In genomic region chr17:55944866-55945682, GRCm38 (mm10) we compare ENCODE assay signal across 8 mouse cellular contexts. TPM values are rescaled to one million over a fixed set of nuclear protein-coding genes. Genes with fewer than 3 reads are reported as not detected.
DNase-seq lines count a peak whose midpoint lies in the region; ATAC-seq lines count a peak whose summit lies in the region.
"Not testable (repeated sequence)": the region's sequence is repeated elsewhere in the genome, so short reads cannot be mapped to it uniquely, and the experiment has no call there.

No protein-coding gene starts in this region.

- WGBS in hindbrain, embryonic 13.5 days, result under 1% methylated on average over 56 of the region's 56 CpGs

- H3K9ac ChIP-seq in hindbrain, embryonic 13.5 days, result peak overlapping the region; percentile 75

- peak; percentile 84 for DNase-seq in Muller cell, postnatal 12 days (ENCODE audit: inconsistent ontology term)
- DNase-seq in cerebellum, postnatal 10 days, result peak; percentile 93 to 95
- DNase-seq in frontal cortex, postnatal 14 days (ENCODE audit: low spot score in 2 of 2), result peak; percentile 92
- peak; percentile 92 to 93 for DNase-seq in layer of hippocampus, postnatal 36 days
- peak; percentile 96 for DNase-seq in lung, postnatal 25 days (ENCODE audit: low spot score)
- DNase-seq in retina, adult 2 months (ENCODE audit: low read depth, low spot score), result peak; percentile 68
- peak; percentile 76 to 82 for DNase-seq in thymus, postnatal 36 days

- H3K27ac ChIP-seq in hindbrain, embryonic 13.5 days, result peak overlapping the region; percentile 95

- H3K4me3 ChIP-seq in hindbrain, embryonic 13.5 days, result peak overlapping the region; percentile 51

- H3K36me3 ChIP-seq in hindbrain, embryonic 13.5 days, result peaks cover 10% of the 10 kb centered on the region

- H3K9me3 ChIP-seq in hindbrain, embryonic 13.5 days, result not testable (repeated sequence)

- ATAC-seq in hindbrain, embryonic 13.5 days (ENCODE audit: low FRiP score), result peak; percentile 99

- H3K4me2 ChIP-seq in hindbrain, embryonic 13.5 days, result peak overlapping the region; percentile 74

- not testable (repeated sequence) for H3K27me3 ChIP-seq in hindbrain, embryonic 13.5 days

- peaks cover 12% of the 10 kb centered on the region for H3K4me1 ChIP-seq in hindbrain, embryonic 13.5 days (replicated peaks)

RNA-seq across cellular contexts. Expression of gene Zfp119b, which starts 4.2 kb away (rescaled TPM):
- 8.2 and 8.7 TPM in 2 replicates for polyA plus RNA-seq in hindbrain, embryonic 13.5 days (2015; fragmentation: Nextera tagmentation; extraction: Ambion mirVana)
- 1 to 10 TPM; 3.4 to 5.4 TPM for total RNA-seq in layer of hippocampus, postnatal 36 days (2021)

RNA-seq across cellular contexts. Expression of gene Ebi3, which starts 7.4 kb away (rescaled TPM):
- polyA plus RNA-seq in hindbrain, embryonic 13.5 days (2015; fragmentation: Nextera tagmentation; extraction: Ambion mirVana), result 5.0 and 6.8 TPM in 2 replicates
- 1 to 10 TPM; 1.1 to 1.2 TPM for total RNA-seq in layer of hippocampus, postnatal 36 days (2021)

RNA-seq across cellular contexts. Expression of gene Yju2, which starts 13.8 kb away (rescaled TPM):
- polyA plus RNA-seq in hindbrain, embryonic 13.5 days (2015; fragmentation: Nextera tagmentation; extraction: Ambion mirVana), result 23.2 and 25.2 TPM in 2 replicates
- total RNA-seq in layer of hippocampus, postnatal 36 days (2021), result 10 to 100 TPM; 17.4 to 20.5 TPM

RNA-seq across cellular contexts. Expression of gene Shd, which starts 25.2 kb away (rescaled TPM):
- polyA plus RNA-seq in hindbrain, embryonic 13.5 days (2015; fragmentation: Nextera tagmentation; extraction: Ambion mirVana), result 170 and 182 TPM in 2 replicates
- 10 to 100 TPM; 24.4 to 26.8 TPM for total RNA-seq in layer of hippocampus, postnatal 36 days (2021)

RNA-seq across cellular contexts. Expression of gene Fsd1, which starts 41.2 kb away (rescaled TPM):
- polyA plus RNA-seq in hindbrain, embryonic 13.5 days (2015; fragmentation: Nextera tagmentation; extraction: Ambion mirVana), result 159 and 172 TPM in 2 replicates
- total RNA-seq in layer of hippocampus, postnatal 36 days (2021), result 10 to 100 TPM; 70.1 to 75.8 TPM

Comparison
In these comparisons a context has a peak if more than half of its experiments do, and no peak if none do; other contexts are left out.
1. Peak in every context shown above with its lines: DNase-seq, ATAC-seq, H3K4me3 ChIP-seq and H3K27ac ChIP-seq.